Mouse (Mus musculus) midbrain, embryonic 14.5 days (tissue): ENCODE results near the gene Thy1. TPM values are rescaled to one million over a fixed set of nuclear protein-coding genes. Genes with fewer than 3 reads are reported as not detected.

Source experiments
- ATAC-seq: fragments of 200-750 bp; cut with Nextera tagmentation; 2 replicates; pipeline ENCODE4 v1.8.0; 2017; ENCODE audit warnings: moderate number of reproducible peaks, moderate library complexity; ENCODE audit not compliant: low FRiP score, low TSS enrichment
- DNase-seq: peaks from one replicate; pipeline ENCODE4 v3.0.0-alpha.2; 2015
- H3K27ac ChIP-seq: fragments of 300-500 bp; sonication (generic); replicated peaks from 2 replicates; pipeline ENCODE4 v1.5.1; 2014; ENCODE audit warnings: mild to moderate bottlenecking, low read depth, low read length, moderate library complexity
- H3K27me3 ChIP-seq: fragments of 300-500 bp; sonication (generic); 2 replicates; pipeline ENCODE4 v1.6.1; 2014; ENCODE audit warnings: low read length, control low read depth, mixed read lengths; ENCODE audit not compliant: control insufficient read depth, insufficient read depth
- H3K36me3 ChIP-seq: fragments of 300-500 bp; sonication (generic); 2 replicates; pipeline ENCODE4 v1.6.1; 2014; ENCODE audit warnings: low read length, control low read depth; ENCODE audit not compliant: control insufficient read depth, insufficient read depth
- H3K4me1 ChIP-seq: fragments of 300-500 bp; sonication (generic); 2 replicates; pipeline ENCODE4 v1.6.1; 2014; ENCODE audit warnings: mild to moderate bottlenecking, antibody characterized with exemption, low read length, control low read depth; ENCODE audit not compliant: control insufficient read depth, insufficient read depth
- H3K4me2 ChIP-seq: fragments of 300-500 bp; sonication (generic); 2 replicates; pipeline ENCODE4 v1.6.1; 2014; ENCODE audit warnings: mild to moderate bottlenecking, low read length, moderate library complexity
- H3K4me3 ChIP-seq: fragments of 300-500 bp; sonication (generic); replicated peaks from 2 replicates; pipeline ENCODE4 v1.5.1; 2014; ENCODE audit warnings: low read depth, low read length
- H3K9ac ChIP-seq: fragments of 300-500 bp; sonication (generic); replicated peaks from 2 replicates; pipeline ENCODE4 v1.6.1; 2014; ENCODE audit warnings: mild to moderate bottlenecking, low read length, moderate library complexity
- H3K9me3 ChIP-seq: fragments of 300-500 bp; sonication (generic); 2 replicates; pipeline ENCODE4 v1.6.1; 2016; ENCODE audit warnings: low read length, control low read depth, mixed read lengths; ENCODE audit not compliant: control insufficient read depth
- WGBS: fragments of 180-500 bp; shearing (Covaris S2); extraction: QIAGEN DNeasy Blood & Tissue Kit; methylation state at CpG from one replicate; pipeline ENCODE4 v1.1.7; 2014; 5-methylcytosine and 5-hydroxymethylcytosine counted together
- polyA plus RNA-seq: library from polyadenylated mRNA; unstranded; fragments of >200 nt; fragmentation: Nextera tagmentation; extraction: Ambion mirVana; gene quantifications from 2 replicates; pipeline ENCODE4 v1.2.1, GENCODE M21; 2014

The Thy1 gene
- polyA plus RNA-seq, 1 experiment from 2014 or later: 1.6 TPM

DNA sequence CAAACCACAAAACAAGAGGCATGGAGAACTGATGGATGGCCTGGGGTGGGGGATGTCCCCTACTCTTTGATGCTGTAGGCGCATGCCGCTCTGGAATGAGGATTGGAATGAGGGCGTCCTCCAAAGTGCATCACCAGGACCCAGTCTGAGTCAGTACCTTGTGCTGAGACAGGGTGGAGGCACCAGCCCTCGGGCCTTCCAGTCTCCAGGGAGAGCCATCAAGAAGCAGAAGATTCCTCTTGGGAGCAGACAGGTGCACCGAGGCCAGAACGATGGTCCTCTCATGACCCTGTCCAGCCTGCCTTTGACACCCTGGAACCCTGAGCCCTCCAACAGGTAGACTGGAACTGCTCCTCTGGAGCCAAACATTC, 24.8 kb downstream of the Thy1 start:
- no peak overlapping the region for H3K27ac ChIP-seq
- ATAC-seq (no peak), DNase-seq (no peak)
- no peak overlapping the region for H3K4me3 ChIP-seq
- no peaks in the 10 kb centered on the region; the same call in 1 of the 2 replicates for H3K27me3 ChIP-seq
- no peaks in the 10 kb centered on the region for H3K9me3 ChIP-seq
- 85% methylated on average over 6 of the region's 6 CpGs for WGBS
- no peak overlapping the region for H3K9ac ChIP-seq
- H3K36me3 ChIP-seq: no peaks in the 10 kb centered on the region
- H3K4me1 ChIP-seq: peaks cover 19% of the 10 kb centered on the region
- no peak overlapping the region for H3K4me2 ChIP-seq

DNA sequence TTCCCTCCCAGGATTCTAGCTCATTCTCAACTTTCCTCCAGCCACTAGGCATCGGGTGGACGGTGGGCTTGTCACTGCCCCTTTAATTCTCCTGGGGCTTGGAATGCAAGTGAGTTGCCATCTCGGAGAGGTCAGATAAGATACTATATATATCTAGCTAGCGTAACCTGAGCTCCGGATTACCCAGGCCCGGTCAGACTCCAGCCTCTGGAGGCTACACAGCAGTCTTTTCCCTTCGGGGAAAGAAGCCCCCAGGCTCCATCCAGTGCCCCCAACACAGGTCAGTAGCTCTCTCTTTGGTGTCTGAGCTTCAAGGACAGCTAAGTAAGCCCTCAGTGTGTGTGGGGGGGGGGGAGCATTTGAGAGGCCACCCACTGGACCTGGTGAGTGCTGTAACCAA, 26.1 kb downstream of the Thy1 start:
- no peak overlapping the region for H3K9ac ChIP-seq
- H3K4me2 ChIP-seq: no peak overlapping the region
- 31% methylated on average over 7 of the region's 7 CpGs for WGBS
- no peak overlapping the region for H3K4me3 ChIP-seq
- DNase-seq: no peak
- ATAC-seq: no peak
- no peak overlapping the region for H3K27ac ChIP-seq
- no peaks in the 10 kb centered on the region; the same call in 1 of the 2 replicates for H3K27me3 ChIP-seq
- H3K4me1 ChIP-seq: peaks cover 24% of the 10 kb centered on the region
- no peaks in the 10 kb centered on the region for H3K9me3 ChIP-seq
- no peaks in the 10 kb centered on the region for H3K36me3 ChIP-seq

DNA sequence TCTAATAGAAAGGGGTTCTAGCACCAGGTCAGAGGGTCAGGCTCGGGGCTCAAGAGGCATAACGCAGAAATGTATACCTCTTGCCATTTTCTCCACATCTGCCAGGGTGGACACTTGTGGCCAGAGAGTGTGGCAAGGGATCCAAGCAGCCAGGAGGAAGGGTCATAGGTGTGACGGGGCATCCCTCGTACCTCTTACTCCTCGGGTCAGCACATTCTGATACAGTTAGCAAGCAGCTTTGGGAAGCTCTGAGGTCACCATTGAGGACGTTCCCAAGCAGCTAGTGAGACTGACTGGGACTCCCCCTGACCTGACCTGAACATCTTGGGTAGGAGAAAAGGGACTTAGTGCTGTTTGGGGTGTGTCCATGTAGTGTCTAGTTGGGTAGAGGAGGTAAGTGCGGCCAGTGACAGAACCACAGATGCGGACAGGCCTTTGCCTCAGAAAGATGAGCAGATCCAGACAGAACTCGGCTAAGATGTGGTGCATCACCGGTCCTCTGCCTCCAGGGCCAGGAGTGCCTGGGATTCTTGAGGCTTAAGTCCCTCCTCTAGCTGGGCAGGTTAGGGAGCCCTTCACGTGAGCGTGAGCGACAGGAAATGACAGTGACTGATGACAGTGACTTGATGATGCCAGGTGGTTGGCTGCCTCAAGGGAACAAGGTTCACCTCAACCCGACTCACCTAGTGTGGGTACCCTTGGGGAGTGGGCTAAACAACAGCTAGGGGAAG, 27.1 kb downstream of the Thy1 start:
- H3K4me2 ChIP-seq: no peak overlapping the region
- H3K9me3 ChIP-seq: no peaks in the 10 kb centered on the region
- peaks cover 24% of the 10 kb centered on the region for H3K4me1 ChIP-seq
- H3K27me3 ChIP-seq: no peaks in the 10 kb centered on the region; the same call in 1 of the 2 replicates
- H3K4me3 ChIP-seq: no peak overlapping the region
- 76% methylated on average over 14 of the region's 14 CpGs for WGBS
- ATAC-seq: no peak
- no peak for DNase-seq
- H3K9ac ChIP-seq: no peak overlapping the region
- no peaks in the 10 kb centered on the region for H3K36me3 ChIP-seq
- H3K27ac ChIP-seq: no peak overlapping the region

DNA sequence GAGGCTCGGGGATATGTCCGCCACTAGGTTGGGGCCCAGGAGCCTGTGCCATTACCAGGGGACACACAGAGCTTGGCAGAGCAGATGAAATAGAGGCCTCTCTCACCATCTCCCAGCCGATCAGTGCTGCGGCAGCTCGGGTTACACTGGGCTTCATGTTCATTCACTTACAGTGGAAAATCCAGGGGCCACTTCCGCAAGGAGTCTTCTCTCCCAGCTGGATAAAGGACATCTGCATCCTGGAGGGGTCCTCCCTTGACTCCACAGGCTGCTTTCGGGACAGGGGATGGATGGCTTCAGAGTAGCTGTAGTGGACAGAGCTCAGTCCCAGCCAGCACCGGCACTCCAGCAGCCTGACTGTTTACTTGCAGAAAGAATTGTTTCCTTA, 27.7 kb downstream of the Thy1 start:
- peaks cover 24% of the 10 kb centered on the region for H3K4me1 ChIP-seq
- no peak overlapping the region for H3K4me2 ChIP-seq
- whole genome bisulfite sequencing: 55% methylated on average over 8 of the region's 8 CpGs
- no peak for DNase-seq
- H3K9me3 ChIP-seq: no peaks in the 10 kb centered on the region
- H3K27ac ChIP-seq: no peak overlapping the region
- no peak overlapping the region for H3K9ac ChIP-seq
- ATAC-seq: no peak
- H3K27me3 ChIP-seq: no peaks in the 10 kb centered on the region; the same call in 1 of the 2 replicates
- no peak overlapping the region for H3K4me3 ChIP-seq
- H3K36me3 ChIP-seq: no peaks in the 10 kb centered on the region

DNA sequence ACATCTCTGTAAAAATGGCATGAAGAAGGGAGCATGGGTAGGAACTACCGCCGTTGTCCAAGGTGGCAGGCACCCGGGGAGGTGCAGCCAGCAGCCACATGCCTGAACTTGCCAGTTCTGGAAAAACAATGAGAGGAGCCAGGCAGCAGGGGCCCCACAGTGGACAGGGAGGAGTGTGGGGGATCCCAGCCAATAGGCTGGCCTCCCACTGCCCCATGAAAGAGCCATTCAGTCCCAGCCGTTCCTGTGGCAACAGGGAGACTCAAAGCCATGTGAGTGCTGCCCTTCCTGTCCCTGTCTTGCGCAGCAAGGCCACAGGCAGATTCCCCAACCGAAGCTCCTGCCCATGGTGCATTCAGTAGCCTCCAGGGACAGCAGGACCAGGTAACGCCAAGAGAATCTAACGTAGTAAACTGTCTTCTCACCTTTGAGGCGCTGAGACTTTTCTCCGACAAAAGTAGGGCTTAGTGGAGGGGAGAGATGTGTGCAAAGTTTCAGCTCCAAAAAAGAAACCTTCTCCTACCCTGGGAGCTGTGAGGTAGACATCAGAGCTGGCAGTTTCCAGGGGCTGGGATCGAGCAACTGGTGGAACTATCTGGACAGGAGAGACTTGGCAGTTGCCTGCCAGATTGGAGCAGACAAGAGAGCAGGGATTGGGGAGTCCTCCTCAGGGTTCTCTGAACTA, 28.9 kb downstream of the Thy1 start:
- H3K9ac ChIP-seq: no peak overlapping the region
- H3K4me3 ChIP-seq: no peak overlapping the region
- H3K9me3 ChIP-seq: no peaks in the 10 kb centered on the region
- H3K4me1 ChIP-seq: peaks cover 22% of the 10 kb centered on the region
- H3K36me3 ChIP-seq: no peaks in the 10 kb centered on the region
- WGBS: 15% methylated on average over 11 of the region's 11 CpGs
- no peaks in the 10 kb centered on the region; the same call in 1 of the 2 replicates for H3K27me3 ChIP-seq
- DNase-seq (peak; percentile 68), ATAC-seq (0 out of 2 replicates have a peak, but pooled peaks have one; percentile 55)
- H3K4me2 ChIP-seq: peak overlapping the region; percentile 30; the same call in 1 of the 2 replicates
- H3K27ac ChIP-seq: peak overlapping the region; percentile 64

DNA sequence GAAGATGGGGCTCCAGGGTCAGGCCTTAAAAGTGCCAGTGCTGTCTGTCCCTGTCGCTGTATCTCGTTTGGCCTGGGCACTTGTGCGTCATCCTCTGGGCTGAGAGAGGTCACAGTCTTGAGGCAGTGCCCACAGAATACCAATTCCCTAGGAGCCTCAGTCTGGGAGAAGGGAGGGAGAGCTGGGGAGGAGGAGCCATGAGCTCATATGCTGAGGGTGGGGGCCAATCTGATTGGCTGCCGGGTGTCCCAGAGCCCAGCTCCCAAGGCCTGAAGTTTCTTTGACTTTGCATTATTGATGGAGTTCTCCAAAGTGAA, 29.4 kb downstream of the Thy1 start:
- no peak overlapping the region for H3K9ac ChIP-seq
- no peaks in the 10 kb centered on the region for H3K9me3 ChIP-seq
- no peaks in the 10 kb centered on the region for H3K36me3 ChIP-seq
- H3K27me3 ChIP-seq: no peaks in the 10 kb centered on the region; the same call in 1 of the 2 replicates
- H3K4me2 ChIP-seq: peak overlapping the region; percentile 30; the same call in 1 of the 2 replicates
- H3K4me1 ChIP-seq: peaks cover 19% of the 10 kb centered on the region
- no peak overlapping the region for H3K4me3 ChIP-seq
- ATAC-seq: 0 out of 2 replicates have a peak, but pooled peaks have one; percentile 51
- WGBS: 15% methylated on average over 4 of the region's 4 CpGs
- peak; percentile 53 for DNase-seq
- peak overlapping the region; percentile 64 for H3K27ac ChIP-seq

DNA sequence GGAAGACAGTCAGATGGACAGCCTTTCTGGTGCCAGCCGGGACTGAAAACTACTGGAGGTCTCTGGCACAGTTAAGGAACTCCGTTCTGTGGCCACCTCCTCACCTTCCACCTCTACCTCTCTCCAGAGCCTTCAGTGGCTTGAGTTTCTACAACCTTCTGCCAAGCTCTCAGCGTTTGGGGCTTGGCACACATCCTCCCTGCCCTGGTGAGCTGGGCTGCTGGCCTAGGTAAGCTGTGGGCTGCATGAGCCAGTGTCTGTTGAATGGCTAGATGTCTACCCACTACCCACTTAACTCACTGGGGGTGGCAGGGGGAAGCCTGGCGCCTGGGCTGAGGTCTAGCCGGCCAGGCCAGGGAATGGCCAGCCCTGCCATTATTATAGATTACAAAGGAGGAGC, 29.9 kb downstream of the Thy1 start:
- Histone ChIP-seq H3K4me1 (peaks cover 19% of the 10 kb centered on the region), H3K4me3 (no peak overlapping the region)

DNA sequence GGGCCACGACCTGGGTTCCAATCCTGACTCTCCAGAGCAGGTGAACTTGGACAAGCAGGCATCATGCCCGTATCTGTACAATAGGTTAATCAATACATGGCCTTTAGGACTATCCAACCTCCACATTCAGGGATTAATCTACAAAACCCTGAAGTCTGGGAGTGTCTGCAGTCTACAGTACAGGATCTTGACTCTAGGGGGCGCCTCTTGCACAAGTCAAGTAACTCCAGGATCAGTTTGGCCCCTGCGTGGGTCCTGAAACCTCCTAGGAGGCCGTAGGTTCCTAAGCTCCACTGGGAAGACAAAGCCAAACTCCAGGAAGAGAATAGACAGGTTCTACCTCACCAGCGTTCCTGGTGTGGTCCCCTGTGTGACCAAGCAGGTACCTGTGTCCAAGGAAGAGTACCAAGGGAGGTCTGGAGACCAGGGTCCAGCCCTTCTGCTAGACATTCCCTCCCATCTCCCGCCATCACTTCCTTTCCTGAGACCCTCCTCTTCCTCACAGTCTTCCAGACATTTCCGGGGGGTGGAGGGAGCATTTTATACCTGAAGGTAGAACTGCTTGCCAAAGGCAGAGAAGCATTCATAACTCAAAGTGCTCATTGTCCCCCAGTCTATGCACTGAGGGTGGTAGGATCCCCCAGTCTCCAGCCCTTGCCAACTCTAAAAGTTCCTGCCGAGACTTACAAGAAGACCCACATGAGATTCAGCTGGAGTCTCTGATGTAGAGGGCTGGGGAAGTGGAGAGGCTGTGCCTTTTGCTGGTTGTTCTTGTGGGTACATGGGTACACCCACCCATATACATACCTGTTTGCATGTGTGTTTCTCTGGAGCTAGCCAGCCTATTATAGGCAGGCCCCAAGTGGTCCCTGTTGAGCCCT, 31.5 kb downstream of the Thy1 start:
- WGBS: 67% methylated on average over 9 of the region's 9 CpGs
- no peaks in the 10 kb centered on the region; the same call in 1 of the 2 replicates for H3K27me3 ChIP-seq
- H3K9ac ChIP-seq: no peak overlapping the region
- no peaks in the 10 kb centered on the region for H3K9me3 ChIP-seq
- H3K36me3 ChIP-seq: no peaks in the 10 kb centered on the region
- H3K27ac ChIP-seq: no peak overlapping the region
- ATAC-seq (no peak), DNase-seq (no peak)
- no peak overlapping the region for H3K4me2 ChIP-seq
- no peak overlapping the region for H3K4me3 ChIP-seq
- peaks cover 26% of the 10 kb centered on the region for H3K4me1 ChIP-seq

More for the DNA sequence above, 29.9 kb downstream of the Thy1 start:
- Histone ChIP-seq H3K9ac (no peak overlapping the region), H3K27me3 (no peaks in the 10 kb centered on the region; the same call in 1 of the 2 replicates), H3K4me2 (no peak overlapping the region; the same call in 1 of the 2 replicates), H3K36me3 (no peaks in the 10 kb centered on the region), H3K9me3 (no peaks in the 10 kb centered on the region), H3K27ac (0 out of 2 replicates have a peak overlapping the region, but pooled peaks have one; percentile 5)
- ATAC-seq (no peak), DNase-seq (no peak)
- WGBS: 43% methylated on average over 5 of the region's 5 CpGs
